Mouse (Mus musculus): ENCODE results near the gene Cyp2d22.
"Not testable (repeated sequence)": the region's sequence is repeated elsewhere in the genome, so short reads cannot be mapped to it uniquely, and the experiment has no call there.

Cyp2d22 gene

GRCm38 (mm10) chr15:82376393-82377138, 3.5 kb downstream of the Cyp2d22 start:
- DNase-seq (ENCODE audit: low spot score), result no peak

- DNase-seq (ENCODE audit: low spot score), result no peak
Measured at GRCm38 (mm10) chr15:82375855-82376254, 4.2 kb downstream of the Cyp2d22 start.

- DNase-seq (ENCODE audit: low spot score), result no peak
Measured at GRCm38 (mm10) chr15:82374437-82374836, 5.6 kb downstream of the Cyp2d22 start.

GRCm38 (mm10) chr15:82372991-82373390, 7.1 kb downstream of the Cyp2d22 start:
- no peak for DNase-seq (ENCODE audit: low spot score)

GRCm38 (mm10) chr15:82372446-82372845, 7.6 kb downstream of the Cyp2d22 start:
- no peak for DNase-seq (ENCODE audit: low spot score)

GRCm38 (mm10) chr15:82368851-82369250, 11.2 kb downstream of the Cyp2d22 start:
- DNase-seq (ENCODE audit: low spot score), result no peak

- DNase-seq (ENCODE audit: low spot score), result no peak
Measured at GRCm38 (mm10) chr15:82368146-82368545, 11.9 kb downstream of the Cyp2d22 start.

GRCm38 (mm10) chr15:82364561-82364960, 15.5 kb downstream of the Cyp2d22 start:
- not testable (repeated sequence) for DNase-seq (ENCODE audit: low spot score)

- DNase-seq (ENCODE audit: low spot score), result not testable (repeated sequence)
Measured at GRCm38 (mm10) chr15:82363801-82364200, 16.3 kb downstream of the Cyp2d22 start.

- no peak for DNase-seq (ENCODE audit: low spot score)
Measured at GRCm38 (mm10) chr15:82362234-82362633, 17.8 kb downstream of the Cyp2d22 start.

- DNase-seq (ENCODE audit: low spot score), result no peak
Measured at GRCm38 (mm10) chr15:82361459-82362018, 18.5 kb downstream of the Cyp2d22 start.

GRCm38 (mm10) chr15:82358431-82359260, 21.4 kb downstream of the Cyp2d22 start:
- no peak for DNase-seq (ENCODE audit: low spot score)

GRCm38 (mm10) chr15:82354126-82354945, 25.7 kb downstream of the Cyp2d22 start, which contains the start of gene Ndufa6:
Gene Ndufa6, minus strand, starts transcription at chr15:82354322.
- peak; percentile 84 for DNase-seq (ENCODE audit: low spot score)

GRCm38 (mm10) chr15:82353745-82354113, 26.3 kb downstream of the Cyp2d22 start:
- DNase-seq (ENCODE audit: low spot score), result no peak

GRCm38 (mm10) chr15:82353078-82353744, 26.8 kb downstream of the Cyp2d22 start:
- DNase-seq (ENCODE audit: low spot score), result no peak

GRCm38 (mm10) chr15:82351480-82351879, 28.6 kb downstream of the Cyp2d22 start:
- DNase-seq (ENCODE audit: low spot score), result no peak

GRCm38 (mm10) chr15:82350349-82350748, 29.7 kb downstream of the Cyp2d22 start:
- DNase-seq (ENCODE audit: low spot score), result no peak

GRCm38 (mm10) chr15:82348999-82349341, 31.1 kb downstream of the Cyp2d22 start:
- DNase-seq (ENCODE audit: low spot score), result no peak

- no peak for DNase-seq (ENCODE audit: low spot score)
Measured at GRCm38 (mm10) chr15:82348258-82348998, 31.6 kb downstream of the Cyp2d22 start.

- DNase-seq (ENCODE audit: low spot score), result no peak
Measured at GRCm38 (mm10) chr15:82347852-82348251, 32.2 kb downstream of the Cyp2d22 start.

- no peak for DNase-seq (ENCODE audit: low spot score)
Measured at GRCm38 (mm10) chr15:82347303-82347676, 32.8 kb downstream of the Cyp2d22 start.
